Mouse (Mus musculus) hindbrain, embryonic 12.5 days (tissue): ENCODE data around the gene Aup1. TPM values are rescaled to one million over a fixed set of nuclear protein-coding genes. Genes with fewer than 3 reads are reported as not detected.

Experiments
- ATAC-seq: fragments of 200-750 bp; cut with Nextera tagmentation; 2 replicates; pipeline ENCODE4 v1.8.0; 2017; ENCODE audit warnings: moderate TSS enrichment; ENCODE audit not compliant: low FRiP score
- H3K27ac ChIP-seq: fragments of 300-500 bp; sonication (generic); 2 replicates; pipeline ENCODE4 v1.5.1; 2016; ENCODE audit warnings: mild to moderate bottlenecking
- H3K27me3 ChIP-seq: fragments of 300-500 bp; sonication (generic); 2 replicates; pipeline ENCODE4 v1.6.1; 2016; ENCODE audit warnings: mild to moderate bottlenecking
- H3K36me3 ChIP-seq: fragments of 300-500 bp; sonication (generic); 2 replicates; pipeline ENCODE4 v1.6.1; 2016; ENCODE audit warnings: mild to moderate bottlenecking
- H3K4me1 ChIP-seq: fragments of 300-500 bp; sonication (generic); 2 replicates; pipeline ENCODE4 v1.6.1; 2016
- H3K4me2 ChIP-seq: fragments of 300-500 bp; sonication (generic); replicated peaks from 2 replicates; pipeline ENCODE4 v1.6.1; 2016; ENCODE audit warnings: mild to moderate bottlenecking
- H3K4me3 ChIP-seq: fragments of 300-500 bp; sonication (generic); 2 replicates; pipeline ENCODE4 v1.5.1; 2016; ENCODE audit warnings: mild to moderate bottlenecking
- H3K9ac ChIP-seq: fragments of 300-500 bp; sonication (generic); 2 replicates; pipeline ENCODE4 v1.6.1; 2016; ENCODE audit warnings: mild to moderate bottlenecking, moderate library complexity
- H3K9me3 ChIP-seq: fragments of 300-500 bp; sonication (generic); replicated peaks from 2 replicates; pipeline ENCODE4 v1.6.1; 2016; ENCODE audit warnings: mild to moderate bottlenecking
- WGBS: fragments of 180-500 bp; shearing (Covaris S2); methylation state at CpG from one replicate; pipeline ENCODE4 v1.1.7; 2016; 5-methylcytosine and 5-hydroxymethylcytosine counted together
- polyA plus RNA-seq: library from polyadenylated mRNA; unstranded; fragments of >200 nt; fragmentation: Nextera tagmentation; extraction: Ambion mirVana; gene quantifications from 2 replicates; pipeline ENCODE4 v1.2.1, GENCODE M21; 2016

Aup1 gene
- polyA plus RNA-seq, 1 experiment from 2014 or later, result 158 TPM

DNA sequence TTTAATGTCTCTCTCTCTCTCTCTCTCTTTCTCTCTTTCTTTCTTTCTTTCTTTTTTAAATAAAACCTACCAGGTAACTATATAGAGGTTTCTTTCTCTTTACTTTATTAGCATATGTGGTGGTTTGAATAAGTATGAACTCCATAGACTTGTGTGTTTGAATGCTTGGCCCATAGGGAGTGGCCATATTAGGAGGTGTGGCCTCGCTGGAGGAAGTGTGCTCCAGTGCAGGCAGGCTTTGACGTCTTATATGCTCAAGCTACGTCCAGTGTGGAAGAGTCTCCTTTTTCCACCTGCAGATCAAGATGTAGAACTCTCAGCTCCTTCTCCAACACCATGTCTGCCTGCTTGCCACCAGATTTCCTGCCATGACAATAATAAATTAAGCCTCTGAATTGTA, 35.3 kb upstream of the Aup1 start:
- Histone ChIP-seq H3K27me3 (no peaks in the 10 kb centered on the region), H3K9ac (no peak overlapping the region), H3K27ac (no peak overlapping the region), H3K4me3 (no peak overlapping the region), H3K4me1 (no peaks in the 10 kb centered on the region), H3K36me3 (no peaks in the 10 kb centered on the region), H3K4me2 (no peak overlapping the region), H3K9me3 (no peaks in the 10 kb centered on the region)
- no peak for ATAC-seq
- WGBS, result 61% methylated on average over 3 of the region's 3 CpGs

- Histone ChIP-seq H3K4me3 (no peak overlapping the region), H3K27me3 (no peaks in the 10 kb centered on the region), H3K27ac (no peak overlapping the region), H3K4me2 (no peak overlapping the region), H3K4me1 (no peaks in the 10 kb centered on the region), H3K9me3 (no peaks in the 10 kb centered on the region), H3K36me3 (no peaks in the 10 kb centered on the region), H3K9ac (no peak overlapping the region)
- ATAC-seq, result no peak
- 90% methylated on average over 6 of the region's 6 CpGs for WGBS
Measured at GRCm38 (mm10) chr6:83020121-83020520, 34.2 kb upstream of the Aup1 start.

GRCm38 (mm10) chr6:83020836-83021593, 33.3 kb upstream of the Aup1 start:
- Histone ChIP-seq H3K36me3 (no peaks in the 10 kb centered on the region), H3K27me3 (no peaks in the 10 kb centered on the region), H3K4me2 (no peak overlapping the region), H3K27ac (no peak overlapping the region), H3K4me3 (no peak overlapping the region), H3K4me1 (no peaks in the 10 kb centered on the region), H3K9me3 (no peaks in the 10 kb centered on the region), H3K9ac (no peak overlapping the region)
- WGBS, result 81% methylated on average over 4 of the region's 4 CpGs
- ATAC-seq, result no peak

GRCm38 (mm10) chr6:83023008-83023407, 31.3 kb upstream of the Aup1 start:
- Histone ChIP-seq H3K27ac (no peak overlapping the region), H3K4me3 (no peak overlapping the region), H3K9ac (no peak overlapping the region), H3K9me3 (no peaks in the 10 kb centered on the region), H3K27me3 (peaks cover 5% of the 10 kb centered on the region), H3K4me2 (no peak overlapping the region), H3K36me3 (no peaks in the 10 kb centered on the region), H3K4me1 (no peaks in the 10 kb centered on the region)
- 88% methylated on average over 9 of the region's 9 CpGs for WGBS
- ATAC-seq, result no peak

DNA sequence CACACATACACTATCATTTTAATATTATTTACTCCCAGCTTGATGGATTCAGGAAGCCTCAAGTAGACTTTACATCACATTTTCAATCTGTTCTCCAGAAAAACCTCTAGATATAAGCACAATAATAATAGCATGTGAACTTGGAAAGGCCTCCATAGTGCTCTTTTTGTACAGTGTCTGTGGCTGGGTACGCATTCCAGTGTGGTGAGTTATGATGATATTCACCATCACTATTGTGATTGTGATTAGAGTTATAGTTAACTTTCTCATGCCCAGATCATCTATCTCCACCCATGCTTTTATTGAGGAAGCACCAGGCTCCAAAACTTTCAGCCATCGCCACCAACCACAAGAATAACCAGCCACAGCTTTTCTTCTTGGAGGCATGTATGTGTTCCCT, 30.5 kb upstream of the Aup1 start:
- whole genome bisulfite sequencing, result 92% methylated on average over 2 of the region's 2 CpGs
- ATAC-seq, result no peak
- Histone ChIP-seq H3K4me1 (no peaks in the 10 kb centered on the region), H3K4me2 (no peak overlapping the region), H3K4me3 (no peak overlapping the region), H3K9me3 (no peaks in the 10 kb centered on the region), H3K27ac (no peak overlapping the region), H3K9ac (no peak overlapping the region), H3K27me3 (peaks cover 11% of the 10 kb centered on the region), H3K36me3 (no peaks in the 10 kb centered on the region)

GRCm38 (mm10) chr6:83024421-83024820, 29.9 kb upstream of the Aup1 start:
- H3K9me3 ChIP-seq, result no peaks in the 10 kb centered on the region
- peaks cover 16% of the 10 kb centered on the region for H3K27me3 ChIP-seq
- H3K36me3 ChIP-seq, result no peaks in the 10 kb centered on the region
- no peak for ATAC-seq
- no peak overlapping the region for H3K9ac ChIP-seq
- H3K27ac ChIP-seq, result no peak overlapping the region
- WGBS, result 79% methylated on average over 4 of the region's 4 CpGs
- no peaks in the 10 kb centered on the region for H3K4me1 ChIP-seq
- H3K4me2 ChIP-seq, result no peak overlapping the region
- H3K4me3 ChIP-seq, result no peak overlapping the region

GRCm38 (mm10) chr6:83025221-83025620, 29.1 kb upstream of the Aup1 start:
- 0 out of 2 replicates have a peak, but pooled peaks cover under 1% of the 10 kb centered on the region for H3K4me1 ChIP-seq
- peaks cover 24% of the 10 kb centered on the region for H3K27me3 ChIP-seq
- H3K4me2 ChIP-seq, result no peak overlapping the region
- H3K4me3 ChIP-seq, result no peak overlapping the region
- no peaks in the 10 kb centered on the region for H3K36me3 ChIP-seq
- no peak overlapping the region for H3K9ac ChIP-seq
- no peak overlapping the region for H3K27ac ChIP-seq
- 90% methylated on average over 3 of the region's 4 CpGs for WGBS
- H3K9me3 ChIP-seq, result no peaks in the 10 kb centered on the region
- no peak for ATAC-seq

DNA sequence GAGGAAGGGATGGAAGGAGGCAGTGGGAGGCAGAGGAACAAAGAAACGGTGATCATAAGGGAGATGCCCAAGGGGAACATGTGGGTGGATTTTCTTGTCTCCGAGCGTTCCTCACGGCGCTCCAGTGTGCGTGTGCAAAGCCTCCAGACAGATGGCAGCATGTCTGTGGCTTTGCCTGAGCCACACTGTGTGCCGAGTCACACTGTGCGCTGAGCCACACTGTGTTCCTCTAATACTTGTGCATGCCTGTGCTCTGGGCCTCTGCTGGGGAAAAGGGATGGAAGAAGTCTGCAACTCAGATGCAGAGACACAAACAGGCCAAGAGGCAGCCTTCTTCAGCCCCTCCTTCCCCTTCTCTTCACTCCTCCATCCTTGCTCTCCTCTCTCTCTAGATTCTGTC, 27.0 kb upstream of the Aup1 start:
- H3K27ac ChIP-seq, result no peak overlapping the region
- peaks cover 45% of the 10 kb centered on the region for H3K27me3 ChIP-seq
- no peak for ATAC-seq
- peaks cover 7% of the 10 kb centered on the region for H3K4me1 ChIP-seq
- no peak overlapping the region for H3K4me3 ChIP-seq
- H3K9ac ChIP-seq, result no peak overlapping the region
- no peaks in the 10 kb centered on the region for H3K9me3 ChIP-seq
- H3K4me2 ChIP-seq, result no peak overlapping the region
- 66% methylated on average over 8 of the region's 8 CpGs for WGBS
- H3K36me3 ChIP-seq, result no peaks in the 10 kb centered on the region

DNA sequence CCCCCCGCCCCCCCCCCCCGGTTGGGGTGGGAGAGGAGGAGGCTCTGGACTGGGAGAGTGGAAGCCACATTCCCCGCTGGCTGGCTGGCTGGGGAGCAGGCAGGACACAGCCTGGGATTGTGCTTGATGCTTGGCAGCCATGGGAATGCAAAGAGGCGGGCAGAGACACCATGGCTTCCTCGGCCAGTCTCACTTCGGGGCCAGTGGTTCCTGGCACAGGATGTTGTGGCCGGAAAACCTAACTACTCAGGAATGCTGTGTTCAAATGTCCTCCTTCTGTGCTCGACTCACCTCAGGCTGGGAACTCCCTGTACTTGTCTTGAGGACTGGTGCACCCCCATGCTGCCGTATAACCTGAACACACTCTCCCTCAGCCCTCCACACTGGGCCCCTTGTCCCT, 26.6 kb upstream of the Aup1 start:
- Histone ChIP-seq H3K36me3 (no peaks in the 10 kb centered on the region), H3K27ac (no peak overlapping the region), H3K4me2 (no peak overlapping the region), H3K4me1 (peaks cover 11% of the 10 kb centered on the region), H3K9me3 (no peaks in the 10 kb centered on the region), H3K27me3 (peaks cover 49% of the 10 kb centered on the region), H3K9ac (no peak overlapping the region), H3K4me3 (no peak overlapping the region)
- ATAC-seq, result no peak
- WGBS, result 52% methylated on average over 6 of the region's 9 CpGs

GRCm38 (mm10) chr6:83029777-83030176, 24.5 kb upstream of the Aup1 start:
- Histone ChIP-seq H3K9me3 (no peaks in the 10 kb centered on the region), H3K36me3 (no peaks in the 10 kb centered on the region), H3K4me1 (peaks cover 23% of the 10 kb centered on the region), H3K4me2 (no peak overlapping the region), H3K27ac (no peak overlapping the region), H3K27me3 (peaks cover 66% of the 10 kb centered on the region), H3K4me3 (no peak overlapping the region), H3K9ac (no peak overlapping the region)
- ATAC-seq, result no peak
- 15% methylated on average over 10 of the region's 10 CpGs for WGBS

- Histone ChIP-seq H3K4me3 (no peak overlapping the region), H3K4me2 (no peak overlapping the region), H3K27me3 (peaks cover 76% of the 10 kb centered on the region), H3K36me3 (no peaks in the 10 kb centered on the region), H3K9me3 (no peaks in the 10 kb centered on the region), H3K9ac (no peak overlapping the region), H3K27ac (no peak overlapping the region), H3K4me1 (peaks cover 27% of the 10 kb centered on the region)
- no peak for ATAC-seq
- 54% methylated on average over 7 of the region's 7 CpGs for WGBS
Measured at GRCm38 (mm10) chr6:83031111-83031510, 23.2 kb upstream of the Aup1 start.

DNA sequence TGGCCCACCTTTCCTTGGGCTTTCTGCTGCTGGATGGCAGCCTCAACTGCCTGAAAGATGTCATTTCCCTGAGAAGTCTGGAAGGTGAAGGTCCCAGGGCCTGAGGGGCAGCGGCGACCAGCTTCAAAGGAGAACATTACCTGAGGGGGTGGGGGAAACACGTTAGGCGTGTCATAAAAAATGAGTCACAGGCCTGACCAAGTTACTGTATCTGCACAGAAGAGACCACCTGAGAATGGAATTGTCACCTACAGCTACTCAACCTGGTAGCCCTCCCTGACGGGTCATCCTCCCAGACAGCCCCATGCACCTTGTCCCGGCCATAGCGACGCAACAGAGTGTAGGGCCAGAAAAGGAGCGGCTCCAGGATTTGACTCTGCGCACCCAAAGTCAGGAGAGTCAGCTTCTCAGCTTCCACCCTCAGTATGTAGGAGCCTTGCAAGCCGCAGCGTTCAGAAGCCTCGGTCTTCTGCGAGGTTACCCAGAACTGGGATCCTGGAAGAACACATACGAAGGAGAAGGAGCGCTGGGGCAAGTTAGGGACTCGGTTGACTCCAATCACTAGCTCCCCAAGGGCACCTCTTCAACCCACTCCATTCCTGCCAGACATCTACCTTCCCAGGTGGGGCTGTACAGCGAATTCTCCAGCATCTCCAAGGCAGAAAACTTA, 22.3 kb upstream of the Aup1 start:
- Histone ChIP-seq H3K36me3 (no peaks in the 10 kb centered on the region), H3K4me2 (peak overlapping the region; percentile 78), H3K27ac (no peak overlapping the region), H3K9ac (no peak overlapping the region), H3K9me3 (no peaks in the 10 kb centered on the region), H3K4me1 (peaks cover 27% of the 10 kb centered on the region), H3K4me3 (peak overlapping the region; percentile 49), H3K27me3 (peaks cover 77% of the 10 kb centered on the region)
- no peak for ATAC-seq
- 17% methylated on average over 18 of the region's 18 CpGs for WGBS

GRCm38 (mm10) chr6:83032769-83033191, 21.5 kb upstream of the Aup1 start:
- no peaks in the 10 kb centered on the region for H3K36me3 ChIP-seq
- H3K4me3 ChIP-seq, result peak overlapping the region; percentile 49
- peaks cover 74% of the 10 kb centered on the region for H3K27me3 ChIP-seq
- H3K4me2 ChIP-seq, result peak overlapping the region; percentile 78
- WGBS, result under 1% methylated on average over 31 of the region's 31 CpGs
- H3K4me1 ChIP-seq, result peaks cover 27% of the 10 kb centered on the region
- H3K9me3 ChIP-seq, result no peaks in the 10 kb centered on the region
- ATAC-seq, result peak; percentile 45
- H3K27ac ChIP-seq, result no peak overlapping the region
- peak overlapping the region; percentile 58 for H3K9ac ChIP-seq
